Mouse (Mus musculus): Measurements from ENCODE around the gene Fam219b.
A peak's percentile ranks its signal among the peaks of the same experiment; 100 is the strongest.

Gene Fam219b

GRCm38 (mm10) chr9:57562896-57563372 is 25.6 kb downstream of the Fam219b start:
- no peak for DNase-seq (ENCODE audit: low read depth, low spot score)

- DNase-seq (ENCODE audit: low read depth, low spot score) = no peak
Observed at GRCm38 (mm10) chr9:57564609-57565008, 27.3 kb downstream of the Fam219b start.

GRCm38 (mm10) chr9:57565741-57566221 is 28.5 kb downstream of the Fam219b start:
- DNase-seq (ENCODE audit: low read depth, low spot score) = no peak

GRCm38 (mm10) chr9:57566846-57567245 is 29.5 kb downstream of the Fam219b start:
- DNase-seq (ENCODE audit: low read depth, low spot score) = peak; percentile 83

GRCm38 (mm10) chr9:57568500-57568899 is 31.2 kb downstream of the Fam219b start:
- no peak for DNase-seq (ENCODE audit: low read depth, low spot score)

- no peak for DNase-seq (ENCODE audit: low read depth, low spot score)
Observed at GRCm38 (mm10) chr9:57574397-57574796, 37.1 kb downstream of the Fam219b start.

GRCm38 (mm10) chr9:57575577-57575976 is 38.2 kb downstream of the Fam219b start:
- DNase-seq (ENCODE audit: low read depth, low spot score) = no peak

GRCm38 (mm10) chr9:57577144-57577849 is 40.0 kb downstream of the Fam219b start:
- no peak for DNase-seq (ENCODE audit: low read depth, low spot score)

GRCm38 (mm10) chr9:57584991-57585390 is 47.7 kb downstream of the Fam219b start:
- no peak for DNase-seq (ENCODE audit: low read depth, low spot score)

- DNase-seq (ENCODE audit: low read depth, low spot score) = peak; percentile 92
Observed at GRCm38 (mm10) chr9:57589224-57590126, 52.1 kb downstream of the Fam219b start, which contains the start of gene Ulk3. Gene Ulk3, plus strand, starts transcription at chr9:57589452.

GRCm38 (mm10) chr9:57590726-57591125 is 53.4 kb downstream of the Fam219b start:
- DNase-seq (ENCODE audit: low read depth, low spot score) = peak; percentile 44

All from ZHBTc4 (cell line).